Mouse (Mus musculus) forebrain, embryonic 14.5 days (tissue): ENCODE measurements around the gene Hand2. TPM values are rescaled to one million over a fixed set of nuclear protein-coding genes. Genes with fewer than 3 reads are reported as not detected.
A peak's percentile ranks its signal among the peaks of the same experiment; 100 is the strongest.

Source experiments
- ATAC-seq: fragments of 200-750 bp; cut with Nextera tagmentation; 2 replicates; pipeline ENCODE4 v1.8.0; 2017; ENCODE audit warnings: mild to moderate bottlenecking, moderate library complexity
- DNase-seq: peaks from one replicate; pipeline ENCODE4 v3.0.0-alpha.2; 2015; ENCODE audit warnings: low spot score
- H3K27ac ChIP-seq: fragments of 300-500 bp; sonication (generic); 2 replicates; pipeline ENCODE4 v1.5.1; 2014; ENCODE audit warnings: low read depth, mild to moderate bottlenecking, control low read depth, low read length, moderate library complexity
- H3K27me3 ChIP-seq: fragments of 300-500 bp; sonication (generic); replicated peaks from 2 replicates; pipeline ENCODE4 v1.6.1; 2014; ENCODE audit warnings: low read length, control low read depth, mixed read lengths; ENCODE audit not compliant: control insufficient read depth, insufficient read depth
- H3K36me3 ChIP-seq: fragments of 300-500 bp; sonication (generic); 2 replicates; pipeline ENCODE4 v1.6.1; 2014; ENCODE audit warnings: low read length, control low read depth; ENCODE audit not compliant: control insufficient read depth, insufficient read depth
- H3K4me1 ChIP-seq: fragments of 300-500 bp; sonication (generic); 2 replicates; pipeline ENCODE4 v1.6.1; 2014; ENCODE audit warnings: antibody characterized with exemption, low read length, control low read depth; ENCODE audit not compliant: control insufficient read depth, insufficient read depth
- H3K4me2 ChIP-seq: fragments of 300-500 bp; sonication (generic); 2 replicates; pipeline ENCODE4 v1.6.1; 2014; ENCODE audit warnings: mild to moderate bottlenecking, control low read depth, low read length
- H3K4me3 ChIP-seq: fragments of 300-500 bp; sonication (generic); 2 replicates; pipeline ENCODE4 v1.5.1; 2014; ENCODE audit warnings: low read depth, low read length, control low read depth
- H3K9ac ChIP-seq: fragments of 300-500 bp; sonication (generic); 2 replicates; pipeline ENCODE4 v1.6.1; 2014; ENCODE audit warnings: mild to moderate bottlenecking, low read length, control low read depth, moderate library complexity
- H3K9me3 ChIP-seq: fragments of 300-500 bp; sonication (generic); replicated peaks from 2 replicates; pipeline ENCODE4 v1.6.1; 2016; ENCODE audit warnings: low read length, control low read depth, mixed read lengths; ENCODE audit not compliant: control insufficient read depth
- WGBS: fragments of 180-500 bp; shearing (Covaris S2); extraction: QIAGEN DNeasy Blood & Tissue Kit; methylation state at CpG from one replicate; pipeline ENCODE4 v1.1.7; 2014; 5-methylcytosine and 5-hydroxymethylcytosine counted together
- polyA plus RNA-seq: library from polyadenylated mRNA; unstranded; fragments of >200 nt; fragmentation: Nextera tagmentation; extraction: Ambion mirVana; gene quantifications from 2 replicates; pipeline ENCODE4 v1.2.1, GENCODE M21; 2014

Gene Hand2
- polyA plus RNA-seq, 1 experiment from 2014 or later: not detected

DNA sequence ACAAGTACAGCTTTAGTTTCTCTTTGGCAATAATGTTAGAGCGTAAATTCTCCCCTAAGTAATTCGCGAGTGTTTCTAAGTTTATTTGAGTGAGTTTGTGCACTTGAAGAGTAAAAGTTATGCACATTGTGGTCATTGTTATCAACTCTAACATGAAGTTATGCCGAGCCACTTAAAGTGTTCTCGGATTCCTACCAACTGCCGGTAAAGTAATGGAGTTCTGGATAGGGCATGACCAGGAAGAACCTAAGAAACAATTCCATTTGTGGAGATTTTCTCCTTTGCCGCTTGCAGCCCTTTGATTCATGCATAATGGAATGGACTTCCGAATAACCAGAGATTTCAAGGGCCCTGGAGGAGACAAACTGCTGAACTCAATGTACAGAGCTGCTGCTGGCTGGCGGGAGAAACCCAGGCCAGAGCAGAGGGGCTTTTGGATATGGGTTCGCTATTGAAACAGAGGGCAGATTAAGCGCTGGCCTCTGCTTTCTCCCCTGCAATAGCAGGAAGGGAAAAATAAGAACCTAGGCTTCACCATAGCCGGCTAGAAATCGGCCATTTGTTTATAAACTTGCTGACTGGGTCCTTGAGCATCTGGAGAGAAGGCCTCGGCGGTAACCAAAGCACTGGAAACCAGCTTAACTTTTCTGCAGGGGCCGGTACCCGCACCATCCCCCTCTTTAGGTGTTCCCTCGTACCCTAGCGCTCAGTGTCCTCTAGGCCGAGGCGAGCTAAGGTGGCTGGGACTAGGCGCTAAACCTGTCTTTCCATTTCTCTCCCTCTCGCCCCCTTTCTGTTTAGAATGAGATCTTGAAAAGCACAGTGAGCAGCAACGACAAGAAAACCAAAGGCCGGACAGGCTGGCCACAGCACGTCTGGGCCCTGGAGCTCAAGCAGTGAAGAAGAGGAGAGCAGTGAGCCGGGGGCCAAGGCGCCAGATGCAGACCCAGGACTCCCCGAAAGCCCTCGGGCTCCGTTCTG, 2.5 kb downstream of the Hand2 start:
- WGBS: under 1% methylated on average over 31 of the region's 31 CpGs
- H3K4me2 ChIP-seq: no peak overlapping the region
- peaks cover 10% of the 10 kb centered on the region for H3K4me1 ChIP-seq
- no peaks in the 10 kb centered on the region for H3K9me3 ChIP-seq
- ATAC-seq (no peak), DNase-seq (no peak)
- H3K27ac ChIP-seq: no peak overlapping the region
- H3K4me3 ChIP-seq: no peak overlapping the region
- no peak overlapping the region for H3K9ac ChIP-seq
- H3K36me3 ChIP-seq: no peaks in the 10 kb centered on the region
- peaks cover 83% of the 10 kb centered on the region for H3K27me3 ChIP-seq

GRCm38 (mm10) chr8:57324091-57324490, 3.3 kb downstream of the Hand2 start:
- H3K27ac ChIP-seq: no peak overlapping the region
- ATAC-seq: no peak
- no peak for DNase-seq
- H3K9ac ChIP-seq: no peak overlapping the region
- no peak overlapping the region for H3K4me2 ChIP-seq
- no peak overlapping the region for H3K4me3 ChIP-seq
- 1% methylated on average over 12 of the region's 12 CpGs for WGBS
- H3K27me3 ChIP-seq: peaks cover 80% of the 10 kb centered on the region
- H3K36me3 ChIP-seq: no peaks in the 10 kb centered on the region
- H3K9me3 ChIP-seq: no peaks in the 10 kb centered on the region
- H3K4me1 ChIP-seq: peaks cover 10% of the 10 kb centered on the region

DNA sequence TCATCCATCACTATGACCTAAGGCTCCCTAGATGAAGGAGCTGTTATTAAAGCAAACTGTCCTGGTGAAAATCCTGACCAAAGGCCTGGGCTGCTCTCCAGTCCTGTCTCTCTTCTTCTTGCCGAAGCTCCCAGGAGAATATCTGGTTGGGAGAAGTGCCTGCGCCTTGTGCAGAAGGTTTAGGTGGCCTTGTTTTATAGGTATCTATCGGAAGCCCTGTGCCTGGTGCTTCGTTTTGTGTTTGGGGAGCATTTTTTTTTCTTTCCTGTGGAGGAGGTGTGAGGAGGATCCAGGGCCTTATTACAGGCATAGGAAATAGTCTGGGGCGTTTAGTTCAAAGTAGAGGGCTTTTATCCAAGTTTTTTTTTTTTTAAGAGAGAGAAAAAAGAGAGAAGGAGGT, 3.9 kb downstream of the Hand2 start:
- Histone ChIP-seq H3K27me3 (peaks cover 84% of the 10 kb centered on the region), H3K4me1 (peaks cover 10% of the 10 kb centered on the region), H3K36me3 (no peaks in the 10 kb centered on the region), H3K4me2 (no peak overlapping the region), H3K27ac (no peak overlapping the region), H3K9me3 (no peaks in the 10 kb centered on the region), H3K9ac (no peak overlapping the region), H3K4me3 (no peak overlapping the region)
- DNase-seq (no peak), ATAC-seq (no peak)
- 2% methylated on average over 5 of the region's 5 CpGs for WGBS

GRCm38 (mm10) chr8:57325111-57325891, 4.5 kb downstream of the Hand2 start:
- H3K4me1 ChIP-seq: peaks cover 10% of the 10 kb centered on the region
- ATAC-seq: no peak
- no peak overlapping the region for H3K4me3 ChIP-seq
- no peaks in the 10 kb centered on the region for H3K36me3 ChIP-seq
- H3K9me3 ChIP-seq: no peaks in the 10 kb centered on the region
- H3K27me3 ChIP-seq: peaks cover 87% of the 10 kb centered on the region
- H3K4me2 ChIP-seq: no peak overlapping the region
- H3K9ac ChIP-seq: no peak overlapping the region
- H3K27ac ChIP-seq: no peak overlapping the region
- DNase-seq: no peak
- 2% methylated on average over 21 of the region's 21 CpGs for WGBS

- peaks cover 88% of the 10 kb centered on the region for H3K27me3 ChIP-seq
- DNase-seq (no peak), ATAC-seq (no peak)
- no peak overlapping the region for H3K9ac ChIP-seq
- no peaks in the 10 kb centered on the region for H3K9me3 ChIP-seq
- no peak overlapping the region for H3K27ac ChIP-seq
- no peak overlapping the region for H3K4me3 ChIP-seq
- H3K36me3 ChIP-seq: no peaks in the 10 kb centered on the region
- peaks cover 5% of the 10 kb centered on the region for H3K4me1 ChIP-seq
- 4% methylated on average over 27 of the region's 27 CpGs for WGBS
- H3K4me2 ChIP-seq: no peak overlapping the region
These were observed 5.6 kb downstream of the Hand2 start for GRCm38 (mm10) chr8:57326091-57327065.

GRCm38 (mm10) chr8:57327281-57328160, 6.7 kb downstream of the Hand2 start:
- H3K4me1 ChIP-seq: no peaks in the 10 kb centered on the region
- no peak overlapping the region for H3K4me2 ChIP-seq
- no peak overlapping the region for H3K4me3 ChIP-seq
- no peaks in the 10 kb centered on the region for H3K9me3 ChIP-seq
- no peak for DNase-seq
- no peak overlapping the region for H3K27ac ChIP-seq
- H3K36me3 ChIP-seq: no peaks in the 10 kb centered on the region
- H3K27me3 ChIP-seq: peaks cover 88% of the 10 kb centered on the region
- H3K9ac ChIP-seq: no peak overlapping the region
- under 1% methylated on average over 29 of the region's 29 CpGs for WGBS
- no peak for ATAC-seq

DNA sequence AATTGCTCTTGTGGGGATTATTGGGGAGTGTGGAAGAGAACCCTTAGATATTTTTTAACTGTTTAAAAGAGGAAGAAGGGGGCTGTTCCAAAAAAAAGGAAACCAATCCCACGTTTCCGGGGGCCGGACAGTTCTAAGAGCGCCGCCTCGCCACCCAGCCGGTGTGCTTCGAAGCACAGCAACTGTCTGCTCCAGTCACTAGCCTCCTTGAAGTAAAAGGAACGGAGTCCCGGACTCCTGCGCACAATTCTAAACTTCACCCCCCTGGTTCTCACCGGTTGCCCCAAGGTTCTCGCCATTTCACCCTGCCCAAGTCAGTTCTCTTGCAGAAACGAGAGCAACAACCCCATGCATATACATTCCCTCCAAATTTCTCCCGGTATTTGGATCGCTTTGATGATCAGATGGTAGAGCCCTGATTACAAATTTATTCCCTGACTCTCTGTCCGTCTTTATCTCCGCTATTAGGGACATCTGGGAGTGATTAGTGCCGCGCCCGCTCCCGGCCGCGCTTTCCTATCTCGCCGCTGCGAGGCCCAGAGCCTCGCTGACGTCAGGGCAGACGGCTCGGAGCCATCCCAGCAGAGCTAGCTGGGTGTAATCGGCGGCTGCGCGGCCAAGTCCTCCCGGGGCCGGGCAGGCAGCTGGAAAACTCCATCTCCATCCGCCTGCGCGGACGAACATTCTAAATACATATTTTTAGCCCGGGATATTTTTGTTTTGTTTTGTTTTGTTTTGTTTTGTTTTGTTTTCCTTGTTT, 7.6 kb downstream of the Hand2 start:
- Histone ChIP-seq H3K9ac (no peak overlapping the region), H3K4me2 (peak overlapping the region; percentile 12; the same call in 1 of the 2 replicates), H3K4me3 (peak overlapping the region; percentile 10; the same call in 1 of the 2 replicates), H3K36me3 (no peaks in the 10 kb centered on the region), H3K27ac (no peak overlapping the region), H3K9me3 (no peaks in the 10 kb centered on the region), H3K4me1 (no peaks in the 10 kb centered on the region), H3K27me3 (peaks cover 87% of the 10 kb centered on the region)
- WGBS: under 1% methylated on average over 42 of the region's 42 CpGs
- DNase-seq (peak; percentile 74), ATAC-seq (peak; percentile 81)
